Mouse (Mus musculus): ENCODE data around the gene Abcb8. TPM values are rescaled to one million over a fixed set of nuclear protein-coding genes. Genes with fewer than 3 reads are reported as not detected.
"Not testable (repeated sequence)": the region's sequence is repeated elsewhere in the genome, so short reads cannot be mapped to it uniquely, and the experiment has no call there.

Gene Abcb8
- total and polyA plus RNA-seq, 2 experiments from 2014 or later, result 73.2 to 141 TPM

- peaks cover 4% of the 10 kb centered on the region; the same call in 1 of the 2 replicates for H3K36me3 ChIP-seq (replicated peaks; ENCODE audit: control insufficient read depth, insufficient read depth, low read length)
- WGBS, result 68% methylated on average over 7 of the region's 7 CpGs
Observed at GRCm38 (mm10) chr5:24392724-24393123, 739 bp upstream of the Abcb8 start.

GRCm38 (mm10) chr5:24394165-24394894 lies 867 bp downstream of the Abcb8 start:
- Histone ChIP-seq H3K9ac (replicated peaks; ENCODE audit: low read depth, low read length) (peak overlapping the region; percentile 56; the same call in 1 of the 2 replicates), H3K27ac (ENCODE audit: low read depth) (peak overlapping the region; percentile 92), H3K4me1 (ENCODE audit: control insufficient read depth, insufficient read depth) (peaks cover 8% of the 10 kb centered on the region), H3K4me3 (ENCODE audit: low read depth, low read length) (peak overlapping the region; percentile 71), H3K4me2 (ENCODE audit: low read depth, low read length) (peak overlapping the region; percentile 62), H3K36me3 (replicated peaks; ENCODE audit: control insufficient read depth, insufficient read depth, low read length) (peaks cover 4% of the 10 kb centered on the region), H3K9me3 (replicated peaks; ENCODE audit: control insufficient read depth, low read length) (no peaks in the 10 kb centered on the region), H3K27me3 (ENCODE audit: control insufficient read depth, insufficient read depth, low read length) (no peaks in the 10 kb centered on the region)
- TF ChIP-seq CTCF (IDR thresholded peaks at IDR 0.05; ENCODE audit: low read depth), result peak; percentile 81
- peak; percentile 65; the same call in 1 of the 2 replicates for TF ChIP-seq EP300 (IDR thresholded peaks at IDR 0.05; ENCODE audit: low read depth)
- DNase-seq (ENCODE audit: low spot score) (peak; percentile 98), ATAC-seq (ENCODE audit: insufficient read depth, low read depth) (peak; percentile 94)
- under 1% methylated on average over 36 of the region's 36 CpGs for WGBS

More at GRCm38 (mm10) chr5:24392724-24393123, 739 bp upstream of the Abcb8 start:
- DNase-seq (ENCODE audit: low spot score) (no peak), ATAC-seq (ENCODE audit: insufficient read depth, low read depth) (no peak)
- H3K9me3 ChIP-seq (replicated peaks; ENCODE audit: control insufficient read depth, low read length), result no peaks in the 10 kb centered on the region
- no peak overlapping the region for H3K4me2 ChIP-seq (ENCODE audit: low read depth, low read length)
- H3K27me3 ChIP-seq (ENCODE audit: control insufficient read depth, insufficient read depth, low read length), result no peaks in the 10 kb centered on the region
- H3K9ac ChIP-seq (replicated peaks; ENCODE audit: low read depth, low read length), result no peak overlapping the region
- H3K4me1 ChIP-seq (ENCODE audit: control insufficient read depth, insufficient read depth), result peaks cover 19% of the 10 kb centered on the region
- H3K27ac ChIP-seq (ENCODE audit: low read depth), result peak overlapping the region; percentile 92; the same call in 1 of the 2 replicates
- TF ChIP-seq CTCF (IDR thresholded peaks at IDR 0.05; ENCODE audit: low read depth), result no peak
- TF ChIP-seq EP300 (IDR thresholded peaks at IDR 0.05; ENCODE audit: low read depth), result no peak
- H3K4me3 ChIP-seq (ENCODE audit: low read depth, low read length), result no peak overlapping the region

- WGBS, result 88% methylated on average over 6 of the region's 6 CpGs
- not testable (repeated sequence) for ATAC-seq (ENCODE audit: insufficient read depth, low read depth)
Observed at GRCm38 (mm10) chr5:24396254-24396653, 2.8 kb downstream of the Abcb8 start.

GRCm38 (mm10) chr5:24399686-24400085 lies 6.2 kb downstream of the Abcb8 start:
- ATAC-seq (ENCODE audit: insufficient read depth, low read depth) (no peak), DNase-seq (ENCODE audit: low spot score) (no peak)
- H3K36me3 ChIP-seq (replicated peaks; ENCODE audit: control insufficient read depth, insufficient read depth, low read length), result peaks cover 48% of the 10 kb centered on the region
- no peaks in the 10 kb centered on the region for H3K9me3 ChIP-seq (replicated peaks; ENCODE audit: control insufficient read depth, low read length)
- TF ChIP-seq CTCF (IDR thresholded peaks at IDR 0.05; ENCODE audit: low read depth), result no peak
- TF ChIP-seq EP300 (IDR thresholded peaks at IDR 0.05; ENCODE audit: low read depth), result no peak
- no peak overlapping the region for H3K4me3 ChIP-seq (ENCODE audit: low read depth, low read length)
- no peak overlapping the region for H3K9ac ChIP-seq (replicated peaks; ENCODE audit: low read depth, low read length)
- no peak overlapping the region for H3K4me2 ChIP-seq (ENCODE audit: low read depth, low read length)
- H3K27me3 ChIP-seq (ENCODE audit: control insufficient read depth, insufficient read depth, low read length), result no peaks in the 10 kb centered on the region
- WGBS, result 78% methylated on average over 10 of the region's 10 CpGs
- no peak overlapping the region for H3K27ac ChIP-seq (ENCODE audit: low read depth)
- H3K4me1 ChIP-seq (ENCODE audit: control insufficient read depth, insufficient read depth), result 0 out of 2 replicates have a peak, but pooled peaks cover 3% of the 10 kb centered on the region

More at GRCm38 (mm10) chr5:24396254-24396653, 2.8 kb downstream of the Abcb8 start:
- DNase-seq (ENCODE audit: low spot score); H3K4me2 ChIP-seq (ENCODE audit: low read depth, low read length); H3K4me1 ChIP-seq (ENCODE audit: control insufficient read depth, insufficient read depth); H3K9me3 ChIP-seq (replicated peaks; ENCODE audit: control insufficient read depth, low read length); H3K27me3 ChIP-seq (ENCODE audit: control insufficient read depth, insufficient read depth, low read length); H3K27ac ChIP-seq (ENCODE audit: low read depth); H3K4me3 ChIP-seq (ENCODE audit: low read depth, low read length); H3K9ac ChIP-seq (replicated peaks; ENCODE audit: low read depth, low read length): not testable (repeated sequence)
- peaks cover 22% of the 10 kb centered on the region for H3K36me3 ChIP-seq (replicated peaks; ENCODE audit: control insufficient read depth, insufficient read depth, low read length)

- no peak for DNase-seq (ENCODE audit: low spot score)
- Histone ChIP-seq H3K4me2 (ENCODE audit: low read depth, low read length) (no peak overlapping the region), H3K9me3 (replicated peaks; ENCODE audit: control insufficient read depth, low read length) (no peaks in the 10 kb centered on the region), H3K9ac (replicated peaks; ENCODE audit: low read depth, low read length) (no peak overlapping the region), H3K36me3 (replicated peaks; ENCODE audit: control insufficient read depth, insufficient read depth, low read length) (peaks cover 51% of the 10 kb centered on the region), H3K27me3 (ENCODE audit: control insufficient read depth, insufficient read depth, low read length) (no peaks in the 10 kb centered on the region), H3K4me1 (ENCODE audit: control insufficient read depth, insufficient read depth) (no peaks in the 10 kb centered on the region), H3K27ac (ENCODE audit: low read depth) (no peak overlapping the region), H3K4me3 (ENCODE audit: low read depth, low read length) (no peak overlapping the region)
- no peak for TF ChIP-seq EP300 (IDR thresholded peaks at IDR 0.05; ENCODE audit: low read depth)
- no peak for TF ChIP-seq CTCF (IDR thresholded peaks at IDR 0.05; ENCODE audit: low read depth)
- 86% methylated on average over 11 of the region's 11 CpGs for WGBS
- ATAC-seq (ENCODE audit: insufficient read depth, low read depth), result no peak
Observed at GRCm38 (mm10) chr5:24400362-24400761, 6.9 kb downstream of the Abcb8 start.
